Mouse (Mus musculus) liver, embryonic 14.5 days (tissue): ENCODE data around the gene Zfp628. TPM values are rescaled to one million over a fixed set of nuclear protein-coding genes. Genes with fewer than 3 reads are reported as not detected.

Experiments
- ATAC-seq: fragments of 200-750 bp; cut with Nextera tagmentation; 2 replicates; pipeline ENCODE4 v1.8.0; 2017; ENCODE audit warnings: moderate number of reproducible peaks, mild to moderate bottlenecking, moderate library complexity; ENCODE audit not compliant: insufficient read depth
- DNase-seq, 3 experiments: peaks; one replicate each; pipeline ENCODE4 v3.0.0-alpha.2; 2012 to 2013; ENCODE audit warnings: low read depth in 3 of 3, low spot score in 3 of 3
- H3K27ac ChIP-seq: fragments of 300-500 bp; sonication (generic); 2 replicates; pipeline ENCODE4 v1.5.1; 2014; ENCODE audit warnings: moderate library complexity, mild to moderate bottlenecking, control low read depth, inconsistent platforms
- H3K27me3 ChIP-seq: fragments of 300-500 bp; sonication (generic); 2 replicates; pipeline ENCODE4 v1.6.1; 2014; ENCODE audit warnings: mild to moderate bottlenecking, low read length, moderate library complexity; ENCODE audit not compliant: control insufficient read depth, insufficient read depth
- H3K36me3 ChIP-seq: fragments of 300-500 bp; sonication (generic); replicated peaks from 2 replicates; pipeline ENCODE4 v1.6.1; 2014; ENCODE audit warnings: low read depth; ENCODE audit not compliant: control insufficient read depth, insufficient read depth
- H3K4me1 ChIP-seq, 2 experiments: fragments of 200-500 bp in 1 of 2; fragments of 300-500 bp in 1 of 2; sonication (generic) in 1 of 2; replicated peaks; 2 replicates each; pipeline ENCODE4 v1.6.1; 2012 to 2014; ENCODE audit warnings: antibody characterized with exemption in 1 of 2, inconsistent platforms in 1 of 2, low read length in 1 of 2; ENCODE audit not compliant: control insufficient read depth in 2 of 2, insufficient read depth in 2 of 2
- H3K4me2 ChIP-seq: fragments of 300-500 bp; sonication (generic); 2 replicates; pipeline ENCODE4 v1.6.1; 2014; ENCODE audit warnings: low read depth, mild to moderate bottlenecking, control low read depth, moderate library complexity
- H3K4me3 ChIP-seq, 2 experiments: fragments of 200-500 bp in 1 of 2; fragments of 300-500 bp in 1 of 2; sonication (generic) in 1 of 2; 2 replicates each; pipeline ENCODE4 v1.5.1; 2012 to 2014; ENCODE audit warnings: low read depth in 2 of 2, low read length in 2 of 2, mild to moderate bottlenecking in 2 of 2, control low read depth in 1 of 2, inconsistent platforms in 1 of 2, moderate library complexity in 1 of 2; ENCODE audit not compliant: insufficient read depth in 1 of 2
- H3K9ac ChIP-seq: fragments of 300-500 bp; sonication (generic); replicated peaks from 2 replicates; pipeline ENCODE4 v1.6.1; 2014; ENCODE audit warnings: mild to moderate bottlenecking, control low read depth, moderate library complexity
- H3K9me3 ChIP-seq: fragments of 300-500 bp; sonication (generic); 2 replicates; pipeline ENCODE4 v1.6.1; 2016; ENCODE audit warnings: low read length, mixed read lengths; ENCODE audit not compliant: control insufficient read depth
- CTCF ChIP-seq: IDR thresholded peaks from 2 replicates; pipeline ENCODE4 v1.5.1; 2016; ENCODE audit warnings: antibody characterized with exemption, low read depth, control low read depth
- EP300 ChIP-seq: IDR thresholded peaks from 2 replicates; pipeline ENCODE4 v1.6.1; 2016; ENCODE audit warnings: antibody characterized with exemption, low read depth
- WGBS: fragments of 180-500 bp; shearing (Covaris S2); extraction: QIAGEN DNeasy Blood & Tissue Kit; methylation state at CpG from one replicate; pipeline ENCODE4 v1.1.7; 2014; ENCODE audit not compliant: insufficient replicate concordance; 5-methylcytosine and 5-hydroxymethylcytosine counted together
- polyA plus RNA-seq, 2 experiments: library from polyadenylated mRNA; depleted of rRNA in 1 of 2; stranded (reverse) in 1 of 2; unstranded in 1 of 2; fragments of >200 nt; fragmentation: Nextera tagmentation in 1 of 2; extraction: Ambion mirVana in 1 of 2; gene quantifications; 2 replicates each; pipeline versions ENCODE4 v1.2.1 to v1.2.3; 2012 to 2014

Gene Zfp628
- polyA plus RNA-seq, 2 experiments, result 1.5 to 2.9 TPM

DNA sequence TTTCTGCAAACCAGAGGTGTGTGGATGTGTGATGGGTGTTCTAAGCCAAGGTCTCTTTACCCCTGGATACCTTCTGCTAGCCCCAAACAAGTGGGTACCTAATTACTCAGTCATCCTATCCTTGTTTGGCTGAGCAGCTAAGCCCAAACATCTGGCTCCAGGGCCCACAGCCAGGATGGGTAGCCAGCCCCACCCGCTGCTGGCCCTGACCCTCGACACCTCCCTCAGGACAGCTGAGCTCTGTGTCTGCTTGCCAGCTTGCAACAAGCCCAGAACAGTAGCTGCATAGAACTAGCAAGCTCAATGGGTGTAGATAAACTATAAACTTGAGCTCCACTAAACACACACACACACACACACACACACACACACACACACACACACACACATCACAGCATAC is 32.8 kb downstream of the Zfp628 start:
- H3K4me3 ChIP-seq, result no peak overlapping the region
- no peaks in the 10 kb centered on the region for H3K27me3 ChIP-seq
- 30% methylated on average over 2 of the region's 2 CpGs for WGBS
- no peak overlapping the region for H3K9ac ChIP-seq
- no peaks in the 10 kb centered on the region for H3K36me3 ChIP-seq
- no peak overlapping the region for H3K4me2 ChIP-seq
- no peak for TF ChIP-seq EP300
- TF ChIP-seq CTCF, result no peak
- no peak for DNase-seq
- H3K9me3 ChIP-seq, result no peaks in the 10 kb centered on the region
- no peak overlapping the region for H3K27ac ChIP-seq
- H3K4me1 ChIP-seq, result 0 out of 4 replicates have a peak, but pooled peaks cover 0 to 2% of the 10 kb centered on the region in 2 experiments
- no peak for ATAC-seq

DNA sequence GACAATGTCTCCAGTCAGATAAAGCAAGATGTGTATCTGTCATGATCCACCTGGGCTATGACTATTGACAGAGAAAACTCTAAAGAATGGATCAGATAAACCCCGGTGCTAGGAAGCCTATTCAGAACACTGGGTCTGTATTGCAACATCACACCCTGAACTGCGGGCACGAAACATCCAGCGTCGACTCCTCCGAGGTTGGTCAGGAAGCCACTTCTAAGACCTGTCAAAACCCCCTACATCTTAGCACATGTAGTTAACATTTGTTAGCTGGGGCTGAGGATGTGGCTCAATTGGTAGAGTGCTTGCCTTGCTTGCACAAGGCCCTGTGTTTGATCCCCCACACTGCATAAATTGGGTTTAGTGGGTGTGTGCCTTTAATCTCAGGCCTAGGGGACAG is 33.4 kb downstream of the Zfp628 start:
- H3K9me3 ChIP-seq, result no peaks in the 10 kb centered on the region
- TF ChIP-seq EP300 (no peak), CTCF (no peak)
- ATAC-seq (no peak), DNase-seq (no peak)
- H3K27ac ChIP-seq, result no peak overlapping the region
- H3K4me2 ChIP-seq, result no peak overlapping the region
- 32% methylated on average over 6 of the region's 6 CpGs for WGBS
- H3K4me1 ChIP-seq, result 0 out of 4 replicates have a peak, but pooled peaks cover 0 to 2% of the 10 kb centered on the region in 2 experiments
- H3K27me3 ChIP-seq, result no peaks in the 10 kb centered on the region
- H3K4me3 ChIP-seq, result no peak overlapping the region
- H3K9ac ChIP-seq, result no peak overlapping the region
- H3K36me3 ChIP-seq, result no peaks in the 10 kb centered on the region

DNA sequence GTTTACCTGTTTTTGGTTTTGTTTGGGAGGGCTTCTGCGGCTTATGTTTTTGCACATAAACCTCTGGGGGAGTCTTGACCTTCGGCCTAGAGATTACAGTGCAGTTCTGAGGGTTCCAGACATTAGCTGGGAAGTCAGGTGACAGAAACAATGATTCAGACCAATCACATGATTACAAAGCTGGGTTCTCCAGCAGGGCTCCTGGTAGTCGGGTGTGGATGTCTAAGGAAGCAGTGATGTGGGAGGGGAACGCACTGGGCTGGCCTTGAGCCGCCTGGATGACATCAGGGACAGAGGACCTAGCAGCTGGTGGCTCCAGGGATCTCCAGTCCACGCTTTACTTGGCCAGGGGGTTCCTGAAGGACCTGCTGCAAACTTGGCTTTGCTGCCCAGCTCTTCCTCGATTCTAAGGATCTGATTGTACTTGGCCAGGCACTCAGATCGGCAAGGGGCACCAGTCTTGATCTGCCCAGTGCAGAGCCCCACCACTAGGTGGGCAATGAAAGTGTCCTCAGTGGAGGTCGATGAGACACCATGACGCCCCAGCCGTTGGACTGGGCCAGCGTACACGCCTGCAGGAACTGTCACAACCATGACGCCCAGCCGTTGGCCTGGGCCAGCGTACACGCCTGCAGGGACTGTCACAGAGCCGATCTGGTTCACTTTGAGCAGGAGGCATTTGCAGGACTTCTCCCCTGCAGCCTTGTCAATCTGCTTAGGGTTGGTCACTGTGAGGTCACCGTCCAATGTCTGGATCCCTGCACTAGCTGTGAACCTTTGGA is 35.7 kb downstream of the Zfp628 start:
- H3K4me3 ChIP-seq, result no peak overlapping the region
- no peaks in the 10 kb centered on the region for H3K4me1 ChIP-seq
- ATAC-seq (no peak), DNase-seq (no peak)
- H3K27ac ChIP-seq, result no peak overlapping the region
- H3K9ac ChIP-seq, result no peak overlapping the region
- TF ChIP-seq EP300 (no peak), CTCF (no peak)
- H3K4me2 ChIP-seq, result no peak overlapping the region
- H3K27me3 ChIP-seq, result no peaks in the 10 kb centered on the region
- H3K9me3 ChIP-seq, result no peaks in the 10 kb centered on the region
- H3K36me3 ChIP-seq, result no peaks in the 10 kb centered on the region
- 67% methylated on average over 19 of the region's 19 CpGs for WGBS

GRCm38 (mm10) chr7:4953815-4954445 is 38.9 kb downstream of the Zfp628 start:
- TF ChIP-seq EP300, result no peak
- no peak for TF ChIP-seq CTCF
- DNase-seq (no peak), ATAC-seq (no peak)
- H3K9ac ChIP-seq, result no peak overlapping the region
- H3K27me3 ChIP-seq, result no peaks in the 10 kb centered on the region
- H3K4me3 ChIP-seq, result no peak overlapping the region
- 25% methylated on average over 10 of the region's 10 CpGs for WGBS
- H3K9me3 ChIP-seq, result no peaks in the 10 kb centered on the region
- H3K36me3 ChIP-seq, result no peaks in the 10 kb centered on the region
- no peak overlapping the region for H3K4me2 ChIP-seq
- no peaks in the 10 kb centered on the region for H3K4me1 ChIP-seq
- no peak overlapping the region for H3K27ac ChIP-seq

GRCm38 (mm10) chr7:4957361-4957760 is 42.3 kb downstream of the Zfp628 start:
- Histone ChIP-seq H3K36me3 (no peaks in the 10 kb centered on the region), H3K27ac (no peak overlapping the region), H3K4me1 (no peaks in the 10 kb centered on the region), H3K4me3 (no peak overlapping the region), H3K9me3 (no peaks in the 10 kb centered on the region), H3K27me3 (no peaks in the 10 kb centered on the region), H3K4me2 (no peak overlapping the region), H3K9ac (no peak overlapping the region)
- WGBS, result 62% methylated on average over 10 of the region's 10 CpGs
- no peak for ATAC-seq
- DNase-seq, result no peak
- TF ChIP-seq EP300, result no peak
- no peak for TF ChIP-seq CTCF
